Mouse (Mus musculus): ENCODE data around the gene Bbs5. TPM values are rescaled to one million over a fixed set of nuclear protein-coding genes. Genes with fewer than 3 reads are reported as not detected.
A peak's percentile ranks its signal among the peaks of the same experiment; 100 is the strongest.

The Bbs5 gene
- total and polyA plus RNA-seq, 3 experiments, result 5.0 to 8.1 (median 6.7) TPM

DNA sequence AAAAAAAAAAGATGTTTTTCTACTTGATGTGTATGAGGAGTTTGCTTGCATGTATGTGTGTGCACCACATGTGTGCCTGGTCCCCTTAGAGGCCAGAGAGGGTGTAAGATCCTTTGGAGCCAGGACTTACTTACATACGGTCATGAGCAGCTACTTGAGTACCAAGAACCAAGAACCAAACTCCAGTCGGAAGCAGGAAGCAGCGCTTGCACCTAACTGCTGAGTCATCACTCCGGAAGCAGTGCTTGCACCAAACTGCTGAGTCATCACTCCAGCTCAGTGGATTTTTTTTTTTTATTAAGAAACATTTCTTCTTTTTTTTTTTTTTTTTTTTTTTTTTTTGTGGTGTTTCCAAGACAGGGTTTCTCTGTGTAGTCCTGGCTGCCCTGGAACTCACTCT lies 33.7 kb upstream of the Bbs5 start:
- TF ChIP-seq IRF4 (IDR thresholded peaks at IDR 0.05; ENCODE audit: low read depth, low read length), result no peak
- no peak for TF ChIP-seq SMC3 (IDR thresholded peaks at IDR 0.05; ENCODE audit: low read depth, low read length)
- no peak for TF ChIP-seq POLR2AphosphoS2 (IDR thresholded peaks at IDR 0.05; ENCODE audit: low read depth, low read length)
- TF ChIP-seq ZC3H11A (IDR thresholded peaks at IDR 0.05; ENCODE audit: low read depth, low read length), result no peak
- no peak for TF ChIP-seq MAX (IDR thresholded peaks at IDR 0.05; ENCODE audit: low read length)
- no peak for TF ChIP-seq JUN (IDR thresholded peaks at IDR 0.05; ENCODE audit: insufficient read depth, low read depth, low read length)
- TF ChIP-seq POLR2A (IDR thresholded peaks at IDR 0.05; ENCODE audit: low read depth, low read length), result no peak
- peak; percentile 72 for TF ChIP-seq ZNF384 (IDR thresholded peaks at IDR 0.05; ENCODE audit: low read depth, low read length)
- TF ChIP-seq HCFC1 (IDR thresholded peaks at IDR 0.05; ENCODE audit: low read depth, low read length), result no peak
- no peak for TF ChIP-seq KAT2A (IDR thresholded peaks at IDR 0.05; ENCODE audit: insufficient replicate concordance, low read length)
- TF ChIP-seq TBP (conservative IDR thresholded peaks at IDR 0.05; ENCODE audit: low read depth, low read length), result no peak
- TF ChIP-seq ZKSCAN1 (IDR thresholded peaks at IDR 0.05; ENCODE audit: borderline replicate concordance, low read depth, low read length), result no peak
- peak; percentile 99 for TF ChIP-seq MAFK (IDR thresholded peaks at IDR 0.05; ENCODE audit: insufficient replicate concordance, low read length)
- 0 out of 2 replicates have a peak, but pooled peaks have one; percentile 18 for TF ChIP-seq JUND (conservative IDR thresholded peaks at IDR 0.05; ENCODE audit: low read depth, low read length)
- TF ChIP-seq MXI1 (IDR thresholded peaks at IDR 0.05; ENCODE audit: low read depth, low read length), result no peak
- no peak for TF ChIP-seq E2F4 (IDR thresholded peaks at IDR 0.05; ENCODE audit: insufficient replicate concordance, low read depth, low read length)
- TF ChIP-seq CTCF (conservative IDR thresholded peaks at IDR 0.05 in 1 of 2, IDR thresholded peaks at IDR 0.05 in 1 of 2; ENCODE audit: low read depth in 2 of 2, low read length in 2 of 2), result no peak
- TF ChIP-seq UBTF (IDR thresholded peaks at IDR 0.05; ENCODE audit: low read depth, low read length), result no peak
- TF ChIP-seq RCOR1 (conservative IDR thresholded peaks at IDR 0.05; ENCODE audit: low read depth, low read length), result no peak
- no peak for TF ChIP-seq CHD1 (IDR thresholded peaks at IDR 0.05; ENCODE audit: low read depth, low read length)
- TF ChIP-seq MAZ (IDR thresholded peaks at IDR 0.05; ENCODE audit: low read depth, low read length), result no peak
- peak; percentile 48; the same call in 1 of the 2 replicates for TF ChIP-seq ELF1 (IDR thresholded peaks at IDR 0.05; ENCODE audit: low read depth, low read length)
- H3K9ac ChIP-seq (ENCODE audit: insufficient read depth, low read depth), result no peak overlapping the region
- H3K4me1 ChIP-seq (ENCODE audit: control insufficient read depth in 1 of 2, insufficient read depth in 2 of 2), result no peaks in the 10 kb centered on the region
- no peaks in the 10 kb centered on the region for H3K36me3 ChIP-seq (replicated peaks in 1 of 2; ENCODE audit: control insufficient read depth in 1 of 2, insufficient read depth in 1 of 2, low read length in 1 of 2)
- H3K9me3 ChIP-seq (replicated peaks; ENCODE audit: low read length), result no peaks in the 10 kb centered on the region
- dilution Hi-C loops (cut with MboI; ENCODE audit: extremely low pct_ligation_motif_present, extremely low pct_unique_long_range_greater_than_20kb, low sequenced_read_pairs), result no loop called here
- no peak overlapping the region for H3K4me3 ChIP-seq (replicated peaks in 1 of 3; ENCODE audit: low read depth in 2 of 3, low read length in 2 of 3, poor library complexity in 1 of 3)
- no peak overlapping the region for H3K4me2 ChIP-seq (ENCODE audit: insufficient read depth, low read depth, poor library complexity, severe bottlenecking)
- in situ Hi-C loops (cut with MboI; ENCODE audit: low pct_ligation_motif_present, low pct_unique_long_range_greater_than_20kb, low sequenced_read_pairs), result no loop called here
- no peak overlapping the region for H3K27ac ChIP-seq (ENCODE audit: insufficient read depth, low read depth)
- DNase-seq (ENCODE audit: extremely low read depth), result peak; percentile 27
- no peaks in the 10 kb centered on the region for H3K27me3 ChIP-seq (replicated peaks)
- no peaks in the 10 kb centered on the region for H3K79me2 ChIP-seq (replicated peaks; ENCODE audit: control insufficient read depth, extremely low read depth, insufficient read depth, poor library complexity, severe bottlenecking)

- Histone ChIP-seq H3K79me2 (replicated peaks; ENCODE audit: control insufficient read depth, extremely low read depth, insufficient read depth, poor library complexity, severe bottlenecking) (no peaks in the 10 kb centered on the region), H3K36me3 (replicated peaks in 1 of 2; ENCODE audit: control insufficient read depth in 1 of 2, insufficient read depth in 1 of 2, low read length in 1 of 2) (no peaks in the 10 kb centered on the region), H3K9me3 (replicated peaks; ENCODE audit: low read length) (no peaks in the 10 kb centered on the region), H3K4me2 (ENCODE audit: insufficient read depth, low read depth, poor library complexity, severe bottlenecking) (no peak overlapping the region), H3K9ac (ENCODE audit: insufficient read depth, low read depth) (no peak overlapping the region), H3K4me1 (ENCODE audit: control insufficient read depth in 1 of 2, insufficient read depth in 2 of 2) (peaks cover 12 to 18% of the 10 kb centered on the region in 2 experiments), H3K27me3 (replicated peaks) (no peaks in the 10 kb centered on the region), H3K4me3 (replicated peaks in 1 of 3; ENCODE audit: low read depth in 2 of 3, low read length in 2 of 3, poor library complexity in 1 of 3) (no peak overlapping the region), H3K27ac (ENCODE audit: insufficient read depth, low read depth) (no peak overlapping the region)
- no peak for DNase-seq (ENCODE audit: extremely low read depth)
- dilution Hi-C loops (cut with MboI; ENCODE audit: extremely low pct_ligation_motif_present, extremely low pct_unique_long_range_greater_than_20kb, low sequenced_read_pairs), result no loop called here
- in situ Hi-C loops (cut with MboI; ENCODE audit: low pct_ligation_motif_present, low pct_unique_long_range_greater_than_20kb, low sequenced_read_pairs), result no loop called here
- TF ChIP-seq ZNF384 (IDR thresholded peaks at IDR 0.05; ENCODE audit: low read depth, low read length) (no peak), JUN (IDR thresholded peaks at IDR 0.05; ENCODE audit: insufficient read depth, low read depth, low read length) (no peak), RCOR1 (conservative IDR thresholded peaks at IDR 0.05; ENCODE audit: low read depth, low read length) (no peak), PAX5 (IDR thresholded peaks at IDR 0.05; ENCODE audit: low read length) (no peak), KAT2A (IDR thresholded peaks at IDR 0.05; ENCODE audit: insufficient replicate concordance, low read length) (no peak), RAD21 (IDR thresholded peaks at IDR 0.05; ENCODE audit: low read depth, low read length) (no peak), JUND (conservative IDR thresholded peaks at IDR 0.05; ENCODE audit: low read depth, low read length) (no peak), USF1 (IDR thresholded peaks at IDR 0.05; ENCODE audit: low read depth, low read length) (no peak), POLR2AphosphoS2 (IDR thresholded peaks at IDR 0.05; ENCODE audit: low read depth, low read length) (no peak), POLR2A (IDR thresholded peaks at IDR 0.05; ENCODE audit: low read depth, low read length) (no peak), USF2 (conservative IDR thresholded peaks at IDR 0.05; ENCODE audit: low read depth, low read length) (no peak), CHD1 (IDR thresholded peaks at IDR 0.05; ENCODE audit: low read depth, low read length) (no peak), CTCF (conservative IDR thresholded peaks at IDR 0.05 in 1 of 2, IDR thresholded peaks at IDR 0.05 in 1 of 2; ENCODE audit: low read depth in 2 of 2, low read length in 2 of 2) (no peak), IRF4 (IDR thresholded peaks at IDR 0.05; ENCODE audit: low read depth, low read length) (no peak), TBP (conservative IDR thresholded peaks at IDR 0.05; ENCODE audit: low read depth, low read length) (no peak), GABPA (IDR thresholded peaks at IDR 0.05; ENCODE audit: insufficient replicate concordance, low read depth, low read length) (no peak), ELF1 (IDR thresholded peaks at IDR 0.05; ENCODE audit: low read depth, low read length) (no peak), UBTF (IDR thresholded peaks at IDR 0.05; ENCODE audit: low read depth, low read length) (no peak), MAFK (IDR thresholded peaks at IDR 0.05; ENCODE audit: insufficient replicate concordance, low read length) (no peak), ZKSCAN1 (IDR thresholded peaks at IDR 0.05; ENCODE audit: borderline replicate concordance, low read depth, low read length) (no peak)
Measured at GRCm38 (mm10) chr2:69618336-69618735, 28.6 kb upstream of the Bbs5 start.
